Mouse (Mus musculus) left cerebral cortex, adult 8-10 months (tissue): ENCODE data around the gene Rras2. TPM values are rescaled to one million over a fixed set of nuclear protein-coding genes. Genes with fewer than 3 reads are reported as not detected.

Experiments
- DNase-seq, 2 experiments: peaks; one replicate each; pipeline ENCODE4 v3.0.0; 2022; ENCODE audit warnings: low spot score in 2 of 2
- total RNA-seq, 4 experiments: library from RNA; stranded (reverse); gene quantifications; 2 replicates each; pipeline ENCODE4 v1.2.4; 2022

Gene Rras2
- total RNA-seq: 10 to 100 TPM; 13.4 to 16.2 (median 13.9) TPM

DNA sequence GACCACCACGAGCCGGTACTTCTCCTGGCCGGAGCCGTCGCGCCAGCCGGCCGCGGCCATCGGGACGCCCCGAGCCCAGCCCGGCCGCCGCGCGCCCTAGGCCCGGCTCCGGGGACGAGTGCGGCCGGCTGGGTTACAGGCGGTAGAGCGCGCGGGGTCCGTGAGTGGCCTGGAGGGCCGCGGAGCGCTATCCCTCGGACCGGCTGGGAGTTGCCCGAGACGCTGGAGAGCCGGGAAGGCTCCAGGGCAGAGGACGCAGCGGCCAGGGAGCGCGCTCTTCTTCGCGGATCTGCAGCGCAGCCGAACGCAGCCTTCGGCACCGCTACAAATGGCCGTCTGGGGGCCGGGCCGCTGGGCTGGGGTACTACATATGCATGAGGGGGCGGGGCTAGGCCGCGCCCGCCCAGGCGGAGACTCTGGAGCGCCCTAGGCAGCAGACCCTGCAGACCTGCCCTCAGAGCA, at the start of gene Rras2:
Rras2 (minus strand) TSS at position 338 of the 462 bp plus-strand sequence.
- peak; percentile 67 to 72 for DNase-seq

DNA sequence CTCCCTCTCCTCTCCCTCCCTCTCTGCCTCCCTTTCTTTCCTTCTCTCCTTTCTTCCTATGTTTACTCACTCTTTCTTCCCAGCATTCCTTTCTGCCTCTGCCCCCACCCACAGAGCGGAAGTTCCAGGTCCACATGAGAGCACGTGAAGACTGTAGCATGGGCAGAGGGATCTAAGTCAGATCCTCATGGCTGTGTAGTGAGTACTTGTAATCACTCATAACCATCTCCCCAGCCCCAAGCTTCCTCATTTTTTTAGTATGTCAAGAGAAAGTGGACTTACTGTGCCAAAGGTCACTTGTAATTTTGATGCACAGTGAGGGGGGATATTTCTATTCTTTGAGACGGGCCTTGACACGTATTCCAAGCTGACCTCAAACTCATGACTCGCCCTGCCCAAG, 45.4 kb upstream of the Rras2 start:
- no peak for DNase-seq

DNA sequence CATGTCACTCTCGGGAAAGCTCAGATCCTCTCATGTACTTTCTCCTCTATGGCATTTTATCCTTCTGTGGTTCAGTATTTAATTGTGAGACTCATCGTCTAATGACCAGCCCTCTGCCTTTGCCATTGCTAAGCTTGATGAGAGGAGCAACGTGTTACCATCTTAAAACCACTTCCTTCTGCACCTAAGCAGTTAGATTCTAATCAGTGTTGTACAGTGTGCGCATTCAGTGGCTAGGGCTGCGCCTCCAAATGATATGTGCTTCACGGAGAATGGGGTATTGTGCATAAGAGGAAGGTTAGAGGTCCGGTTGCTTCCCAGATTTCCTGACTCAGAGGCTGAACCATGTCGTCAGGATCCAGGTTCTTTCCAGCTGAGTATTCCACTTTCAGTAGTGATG, 43.5 kb upstream of the Rras2 start:
- DNase-seq: no peak

DNA sequence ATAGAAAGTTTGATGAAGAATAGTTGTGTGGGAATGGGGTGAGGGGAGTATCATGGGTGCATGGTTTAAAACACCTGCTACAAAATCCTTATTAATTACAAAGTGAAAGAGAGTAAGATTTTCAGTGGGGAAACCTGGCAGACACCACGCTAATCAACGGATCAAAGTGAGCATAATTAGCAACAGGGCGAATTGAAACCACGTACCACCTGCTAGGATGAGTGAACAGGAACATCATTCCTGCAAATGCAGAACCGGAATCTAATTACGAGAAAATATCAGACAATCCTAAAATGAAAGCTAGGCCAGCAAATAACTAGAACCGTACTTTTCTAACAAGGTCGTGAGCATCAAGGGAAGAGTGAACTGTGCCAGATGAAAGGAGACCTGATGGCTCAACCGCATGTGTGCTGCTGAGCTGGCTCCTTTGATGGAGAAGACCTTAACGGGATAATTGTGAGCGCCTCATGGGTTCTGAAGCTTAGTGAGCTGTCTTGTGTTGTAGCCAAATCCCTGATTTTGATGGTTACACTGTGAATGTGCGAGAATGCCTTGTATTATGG, 40.2 kb upstream of the Rras2 start:
- DNase-seq: no peak

DNA sequence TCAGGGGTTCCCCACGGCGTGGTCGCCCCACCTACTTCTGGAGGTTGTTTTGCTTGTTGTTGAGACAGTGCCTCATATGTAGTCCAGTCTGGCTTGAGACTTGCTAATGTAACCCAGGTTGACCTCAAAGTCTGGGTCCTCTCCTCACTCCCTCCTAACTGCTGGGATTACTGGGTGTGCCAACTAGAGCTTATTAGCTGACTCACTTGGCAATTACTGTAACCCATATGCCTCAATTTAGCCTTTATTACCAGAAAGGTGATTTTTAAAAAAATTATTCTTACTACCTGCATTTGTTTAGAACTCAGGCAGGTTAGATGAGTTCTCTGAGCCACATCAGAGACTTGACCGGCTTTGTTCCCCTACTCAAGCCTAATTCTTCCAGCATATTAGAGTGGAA, 38.8 kb upstream of the Rras2 start:
- no peak for DNase-seq

DNA sequence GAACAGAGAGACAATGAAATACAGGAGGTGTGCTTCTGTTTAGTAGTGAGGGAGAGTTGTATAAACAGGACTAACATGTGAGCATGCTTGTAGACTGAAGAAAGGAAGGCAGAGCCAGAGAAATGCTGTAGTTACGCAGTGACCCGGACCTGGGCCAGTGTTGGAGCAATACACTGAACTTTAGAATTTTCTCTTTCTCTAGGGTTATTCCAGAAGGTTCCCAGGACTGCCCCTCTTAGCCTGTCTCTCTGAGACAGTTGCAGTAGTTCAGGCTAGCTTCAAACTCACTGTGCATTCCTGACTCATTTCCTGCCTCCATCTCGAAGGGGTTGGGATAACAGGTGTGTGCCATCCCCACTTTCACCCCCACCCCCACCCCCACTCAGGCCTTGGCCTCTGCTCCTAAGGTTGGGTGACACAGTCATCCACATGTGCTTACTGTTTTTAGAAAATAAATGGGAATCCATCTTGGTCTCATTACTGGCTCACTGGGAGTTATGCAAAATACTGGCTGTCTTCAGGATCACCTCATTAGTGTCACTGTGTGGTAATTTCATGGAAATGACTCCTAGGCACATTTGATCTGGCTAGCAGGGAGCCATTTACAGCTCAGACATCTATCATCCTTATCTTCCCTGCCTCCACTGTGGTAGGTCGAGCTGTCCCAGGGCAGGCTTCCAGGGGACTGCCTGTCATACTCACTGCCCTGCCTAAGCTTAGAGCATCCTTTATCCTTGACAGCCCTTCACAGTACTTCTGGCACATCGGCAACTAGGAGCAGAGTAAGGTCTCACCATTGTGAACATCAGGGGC, 37.7 kb upstream of the Rras2 start:
- DNase-seq: no peak

DNA sequence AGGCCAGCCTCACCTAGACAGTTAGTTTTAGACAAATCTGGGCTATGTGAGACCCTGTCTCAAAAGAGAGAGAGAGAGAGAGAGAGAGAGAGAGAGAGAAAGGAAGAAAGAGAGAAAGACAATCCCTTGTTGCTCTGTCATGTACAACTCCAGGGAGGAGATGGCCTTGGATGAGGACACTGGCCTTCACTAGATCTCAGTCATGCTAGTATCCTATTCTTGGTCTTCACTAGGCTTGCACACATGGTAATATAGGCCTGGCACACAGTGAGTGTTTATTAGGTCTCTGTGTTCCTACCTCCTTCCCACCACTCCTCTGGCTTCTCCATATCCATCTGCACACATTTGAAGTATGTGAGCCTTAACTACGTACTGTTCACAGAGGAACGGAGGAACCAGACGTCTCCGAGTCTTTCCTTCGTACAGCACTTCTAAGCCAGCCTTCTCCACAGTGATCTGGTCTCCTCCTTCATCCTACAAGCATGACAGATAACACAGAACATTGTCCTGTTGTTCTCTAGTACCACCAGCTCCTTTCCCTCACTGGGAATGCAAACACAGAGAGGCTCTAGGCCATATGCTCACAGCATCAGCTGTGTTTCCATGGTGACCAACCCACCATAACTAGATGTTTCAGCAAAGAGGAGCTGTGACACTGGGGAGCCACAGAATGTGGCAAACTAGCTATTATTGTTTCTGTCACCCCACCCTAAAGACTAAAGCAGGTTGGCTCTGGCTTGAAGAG, 33.6 kb upstream of the Rras2 start:
- DNase-seq: peak; percentile 15 to 84

DNA sequence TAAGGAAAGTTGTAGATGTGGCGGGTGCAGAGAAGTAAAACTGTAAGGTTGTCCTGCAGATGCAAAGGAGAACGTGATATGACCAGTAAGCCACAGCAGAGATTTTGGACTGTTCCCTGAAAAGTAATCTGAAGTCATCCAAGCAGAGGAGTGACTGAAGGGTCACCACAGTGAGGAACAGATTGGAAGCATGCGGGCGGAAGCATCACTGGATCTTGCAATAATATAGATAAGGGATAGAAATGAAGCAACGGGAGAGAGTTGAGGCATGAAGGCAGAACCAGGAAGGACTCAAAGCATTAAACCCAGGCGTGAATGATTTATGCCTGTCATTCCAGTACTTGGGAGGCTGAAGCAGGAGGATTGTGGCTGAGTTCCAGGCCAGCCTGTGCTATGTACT, 32.0 kb upstream of the Rras2 start:
- no peak for DNase-seq

DNA sequence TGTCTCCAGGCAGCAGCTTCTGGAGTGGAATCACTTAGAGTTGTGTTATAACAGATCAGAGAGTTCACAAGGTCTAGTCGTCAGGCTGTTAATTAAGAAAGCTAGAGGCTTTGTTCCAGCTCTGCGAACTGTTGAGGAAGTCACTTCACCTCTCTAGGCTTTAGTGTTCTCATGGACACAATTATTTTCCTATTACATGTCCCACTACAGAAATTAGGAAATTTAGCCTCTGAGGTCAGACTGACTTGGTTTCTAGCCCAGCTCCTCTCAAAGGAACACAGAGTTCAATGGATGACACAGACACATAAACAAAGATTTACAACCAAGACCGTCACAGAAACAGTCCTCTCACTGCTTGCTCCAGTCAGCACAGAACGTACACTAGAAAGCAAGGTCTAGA, 31.6 kb upstream of the Rras2 start:
- DNase-seq: no peak

DNA sequence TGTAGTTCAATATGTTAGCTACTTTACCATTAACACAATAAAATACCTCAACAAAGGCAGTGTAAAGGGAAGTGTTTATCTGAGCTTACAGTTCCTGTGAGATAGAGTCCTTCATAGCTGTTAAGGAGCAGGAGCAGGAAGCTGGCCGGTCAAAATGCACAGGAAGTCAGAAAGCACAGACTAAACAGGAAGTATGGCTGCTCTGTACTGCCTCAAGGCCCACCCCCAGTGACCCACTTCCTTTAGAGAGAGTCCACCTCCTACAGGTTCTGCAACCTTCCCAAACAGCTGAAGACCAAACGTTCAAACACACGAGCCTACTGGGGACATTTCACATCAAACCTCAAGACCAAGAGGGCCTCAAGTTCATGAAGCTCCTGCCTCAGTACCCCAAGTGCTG, 28.3 kb upstream of the Rras2 start:
- DNase-seq: no peak

DNA sequence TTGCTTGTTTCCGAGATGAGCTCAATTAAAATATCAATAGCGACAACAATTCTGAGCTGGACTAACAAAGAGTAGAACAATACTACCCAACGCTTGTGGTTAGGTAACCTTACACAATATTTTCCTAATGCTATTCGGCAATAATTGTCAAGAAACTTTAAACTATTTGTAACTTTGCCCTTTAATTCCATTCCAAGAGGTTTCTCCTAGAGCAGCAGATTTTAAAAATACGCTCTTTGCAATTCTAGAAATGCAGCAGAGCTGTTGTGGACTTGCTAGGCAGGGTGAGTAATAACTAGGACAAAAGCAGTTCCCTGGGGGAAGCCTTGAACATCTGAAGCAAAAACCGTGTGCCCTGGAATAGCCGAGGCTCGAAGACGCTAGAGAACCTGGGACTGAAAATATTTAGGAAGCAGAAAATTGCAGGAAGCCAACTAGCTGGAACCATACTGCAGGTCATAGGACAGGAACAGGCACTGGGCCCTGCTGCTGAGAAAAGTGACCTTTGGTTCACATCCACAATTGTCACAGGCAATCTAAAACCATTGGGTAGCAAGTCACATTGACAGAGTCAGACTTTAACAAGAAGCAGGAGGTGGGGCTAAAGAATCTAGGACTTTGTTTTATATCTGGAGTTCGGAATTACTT, 24.7 kb upstream of the Rras2 start:
- DNase-seq: no peak

DNA sequence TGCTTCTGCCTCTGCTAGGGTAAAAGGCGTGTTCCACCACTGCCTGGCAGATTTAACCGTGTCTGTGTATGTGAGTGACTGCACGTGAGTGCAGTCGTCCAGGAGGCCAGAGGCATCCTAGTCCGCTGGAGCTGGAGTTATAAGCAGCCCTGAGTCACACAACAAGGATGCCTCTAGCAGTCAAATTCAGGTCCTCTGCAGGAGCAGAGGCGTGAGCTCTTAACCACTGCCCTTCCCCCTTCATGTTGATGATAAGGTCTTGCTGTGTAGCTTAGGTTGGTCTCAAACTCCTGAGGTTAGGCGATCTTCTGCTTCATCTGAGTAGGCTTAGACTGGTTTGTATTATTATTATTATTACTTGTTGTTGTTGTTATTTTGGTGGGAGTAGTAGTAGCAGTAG, 22.4 kb upstream of the Rras2 start:
- no peak for DNase-seq

DNA sequence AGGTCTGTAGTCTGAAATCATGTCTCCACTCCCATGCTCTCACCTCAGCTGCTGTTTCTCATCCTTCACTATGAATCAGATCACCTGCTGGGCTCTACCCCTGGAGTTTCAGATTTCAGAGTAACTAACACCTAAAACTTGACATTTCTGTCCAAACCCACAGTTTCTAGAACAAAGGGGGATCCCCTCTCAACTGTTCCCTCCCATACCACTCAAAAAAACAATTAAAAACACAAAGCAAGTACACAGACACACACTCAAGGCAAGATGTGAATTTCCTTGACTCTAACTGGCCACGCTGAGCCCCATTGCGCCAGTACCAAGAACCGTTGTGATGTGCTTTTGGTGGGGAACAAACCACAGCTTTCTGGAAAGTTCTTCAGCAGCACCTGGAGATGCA, 21.8 kb upstream of the Rras2 start:
- DNase-seq: no peak

DNA sequence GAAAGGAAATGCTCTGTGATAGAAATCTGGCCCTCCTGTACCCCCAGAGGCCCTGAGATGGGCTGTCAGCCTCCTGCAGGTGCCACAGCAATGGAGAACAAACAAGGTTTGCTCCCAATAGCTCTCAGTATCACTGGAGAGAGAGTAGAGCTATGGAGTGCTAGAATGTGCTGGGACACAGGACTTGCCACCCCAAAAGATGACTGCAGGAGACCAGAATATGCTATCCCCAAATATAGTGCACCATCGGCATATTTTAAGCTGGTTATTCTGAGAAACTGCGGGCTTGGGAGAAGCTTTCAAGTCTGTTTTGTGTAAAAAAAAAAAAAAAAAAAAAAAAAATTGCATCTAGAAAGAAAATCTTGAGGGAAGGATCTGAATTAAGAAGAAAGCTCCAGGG, 20.7 kb upstream of the Rras2 start:
- peak in 1 of 2 experiments; percentile 29 for DNase-seq

DNA sequence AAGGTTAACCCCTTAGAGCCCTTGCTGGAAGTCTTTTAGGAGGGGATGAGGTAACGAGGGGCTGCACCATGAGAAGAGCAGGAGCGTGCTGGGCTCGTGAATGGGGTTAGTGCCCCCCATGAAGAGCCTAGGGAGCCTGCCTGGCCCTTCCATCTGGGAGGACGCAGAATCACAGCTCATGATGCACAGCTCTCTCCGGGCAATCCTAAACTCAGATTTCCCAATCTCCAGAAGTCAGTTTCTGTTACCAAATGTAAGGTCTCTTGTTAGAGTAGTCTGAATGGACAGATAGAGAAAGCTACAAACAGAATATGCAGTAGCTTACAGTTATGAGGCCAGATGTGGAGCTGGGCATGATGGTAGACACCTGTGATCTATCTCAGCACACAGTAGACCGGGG, 17.6 kb upstream of the Rras2 start:
- DNase-seq: no peak

DNA sequence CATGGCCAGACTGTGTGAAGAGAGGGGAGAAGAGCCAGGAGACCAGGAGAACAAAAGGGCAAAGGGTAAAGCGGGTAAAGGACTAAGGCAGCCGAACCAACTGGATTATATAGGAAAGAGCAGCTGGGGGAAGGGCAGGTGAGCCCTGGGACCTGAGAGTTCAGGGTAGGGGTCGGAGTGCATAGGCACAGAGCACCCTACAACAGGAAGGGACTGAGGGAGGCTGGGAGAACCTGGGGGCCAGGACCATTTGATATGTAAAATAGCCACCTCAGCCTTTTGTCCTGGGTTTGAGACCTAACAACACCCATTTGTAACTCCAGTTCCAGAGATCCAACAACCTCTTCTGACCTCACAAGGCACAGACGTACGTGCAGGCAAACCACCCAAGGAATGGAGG, 16.4 kb upstream of the Rras2 start:
- DNase-seq: no peak

DNA sequence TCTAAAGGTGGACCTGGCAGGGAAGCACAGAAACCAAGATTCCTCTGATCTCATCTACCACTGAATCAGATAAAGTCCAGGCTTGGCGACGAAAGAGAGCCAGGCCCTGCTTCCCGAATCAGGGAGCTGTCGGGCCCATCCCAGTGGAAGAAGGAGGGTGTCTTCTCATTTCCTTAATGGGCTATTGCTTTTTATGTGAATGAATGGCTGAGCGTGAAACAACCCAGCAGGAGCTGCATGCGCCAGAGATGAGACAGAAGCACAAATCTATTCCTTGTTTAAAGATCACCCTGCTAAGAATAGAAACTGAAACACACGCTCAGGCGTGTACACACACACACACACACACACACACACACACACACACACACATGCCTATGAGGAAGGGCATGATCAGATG, 14.7 kb upstream of the Rras2 start:
- no peak for DNase-seq

DNA sequence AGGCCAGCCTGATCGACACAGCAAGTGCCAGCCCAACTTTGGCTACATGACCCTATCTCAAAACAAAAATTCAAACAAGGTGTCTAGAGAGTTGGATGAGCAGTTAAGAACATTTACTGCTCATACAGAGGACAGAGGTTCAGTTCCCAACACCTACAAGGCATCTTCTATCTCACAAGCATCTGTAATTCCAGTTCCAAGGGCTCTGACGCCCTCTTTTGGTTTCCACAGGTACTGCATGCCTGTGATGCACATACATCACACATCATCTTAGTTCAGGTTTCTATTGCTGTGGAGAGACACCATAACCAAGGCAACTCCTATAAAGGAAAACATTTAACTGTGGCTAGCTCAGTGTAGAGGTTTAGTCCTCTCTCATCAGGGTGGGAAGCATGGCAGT, 11.7 kb upstream of the Rras2 start:
- no peak for DNase-seq

DNA sequence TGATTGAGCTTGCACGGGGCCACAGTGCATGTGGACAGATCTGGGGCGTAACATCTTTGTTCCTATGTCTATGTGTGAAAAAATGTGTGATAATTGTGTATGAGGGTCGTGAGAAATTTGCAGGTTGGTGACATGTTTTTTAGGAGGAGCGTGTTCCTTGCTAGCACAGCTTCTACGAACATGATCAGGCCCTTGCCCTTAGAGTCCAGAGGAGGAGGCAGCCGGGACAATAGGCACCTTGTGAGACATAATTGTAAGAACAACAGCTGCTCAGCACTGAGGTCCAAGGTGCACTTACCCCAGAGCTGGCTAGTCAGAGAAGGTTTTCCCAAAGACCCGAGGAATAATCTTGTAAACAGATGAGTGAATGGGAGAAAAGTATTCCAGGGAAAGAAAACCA, 599 bp upstream of the Rras2 start:
- DNase-seq: no peak

DNA sequence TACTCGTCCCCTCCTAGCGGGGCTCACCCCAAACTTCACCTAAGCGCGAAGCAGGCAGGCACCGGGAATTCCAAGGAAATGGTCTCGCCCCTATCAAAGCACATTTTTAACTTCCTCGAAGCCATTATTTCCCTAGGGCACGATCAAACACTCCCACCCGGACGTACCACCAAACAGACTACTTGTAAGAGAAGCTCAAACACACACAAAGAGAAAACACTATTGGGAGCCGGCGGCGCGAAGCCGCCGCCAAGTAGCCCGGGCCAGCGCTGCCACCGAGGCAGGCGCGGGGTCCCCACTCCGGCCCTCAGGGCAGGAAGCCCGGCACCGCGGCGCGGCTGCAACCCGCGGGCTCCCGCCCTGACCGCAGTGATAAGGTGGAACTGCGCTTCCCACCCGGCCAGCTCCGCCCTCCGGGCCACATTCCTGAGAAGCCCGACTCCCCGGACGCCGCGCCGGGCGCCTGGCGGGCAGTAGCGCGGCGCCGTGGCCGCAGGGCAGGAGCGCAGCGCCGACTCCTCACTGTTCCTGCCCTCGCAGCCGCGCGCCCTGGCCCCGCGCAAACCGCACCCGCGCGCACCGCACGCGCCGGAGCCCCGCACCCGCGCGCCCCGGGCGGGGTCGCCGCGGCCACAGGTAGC, 750 bp downstream of the Rras2 start:
- no peak for DNase-seq

DNA sequence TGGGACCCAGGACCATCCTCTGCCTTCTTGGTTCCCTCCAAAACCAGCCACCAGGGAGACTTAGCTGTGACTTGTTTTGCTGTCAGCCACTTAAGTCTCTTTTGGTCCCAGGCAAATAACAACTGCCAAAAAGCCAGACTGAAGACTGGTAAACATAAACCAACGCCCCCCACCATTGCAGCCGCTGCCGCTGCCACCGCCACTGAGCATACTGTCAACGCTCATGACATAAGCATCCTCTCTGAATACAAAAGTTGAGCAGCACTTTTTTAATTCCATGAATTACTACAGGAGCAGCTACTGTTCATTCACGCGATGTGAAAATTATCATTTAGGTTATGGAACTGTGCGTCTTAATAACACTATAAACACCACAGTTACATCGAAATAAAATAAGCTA, 1.6 kb downstream of the Rras2 start:
- no peak for DNase-seq

DNA sequence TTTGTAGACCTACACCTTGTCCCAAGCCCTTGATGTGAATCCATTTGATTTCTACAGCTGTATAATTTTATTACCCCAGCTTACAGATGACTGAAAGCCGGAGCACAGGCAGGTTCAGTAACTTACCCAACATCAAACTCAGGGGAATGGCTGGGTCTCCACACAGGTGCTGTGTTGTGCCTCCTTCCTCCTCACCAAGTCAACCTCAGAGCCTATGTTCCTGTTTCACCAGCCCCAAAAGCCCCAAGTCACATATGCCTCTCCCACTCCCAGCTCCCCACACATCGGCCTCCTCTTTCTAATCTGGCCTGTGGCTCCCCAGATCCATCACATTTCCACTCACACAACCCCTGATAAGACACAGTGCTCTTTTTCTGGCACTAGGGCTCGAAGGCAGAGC, 2.6 kb downstream of the Rras2 start:
- no peak for DNase-seq
